Mouse (Mus musculus): ENCODE measurements at regions not wholly inside any gene's neighbourhood (a gene's known extent, or its start where the extent isn't known, plus 50 kb on each side); places are given as distances from the start of the nearest gene placed in this dataset.

DNA sequence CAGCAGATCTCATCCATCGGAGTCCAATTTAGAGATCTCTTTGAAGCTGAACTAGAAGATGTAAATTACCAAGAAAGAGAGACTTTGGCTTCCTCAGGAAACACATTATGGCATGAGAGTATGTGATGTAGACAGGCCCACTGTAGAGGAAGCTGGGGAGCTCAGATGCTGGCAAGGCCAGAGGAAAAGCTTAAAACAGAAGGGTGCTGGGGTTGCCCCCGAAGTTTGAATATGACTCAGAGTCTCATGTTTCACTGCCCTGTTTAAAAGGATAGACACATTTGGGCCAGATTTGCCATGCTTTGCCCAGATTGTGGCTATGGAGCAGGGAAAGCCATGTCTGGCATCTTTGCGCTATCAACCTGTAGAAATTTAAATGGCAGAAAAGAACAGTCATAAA lies 705.1 kb downstream of the 5730522E02Rik start:
- no peak for TF ChIP-seq CTCF (IDR thresholded peaks at IDR 0.05)
- TF ChIP-seq POLR2A (IDR thresholded peaks at IDR 0.05; ENCODE audit: insufficient read depth, low read depth, low read length) = no peak
- no peak for TF ChIP-seq EP300 (IDR thresholded peaks at IDR 0.05; ENCODE audit: insufficient read depth, low read depth, low read length)
